Mouse (Mus musculus): ENCODE results near the gene Tdp2. TPM values are rescaled to one million over a fixed set of nuclear protein-coding genes. Genes with fewer than 3 reads are reported as not detected.

Gene Tdp2
- total and polyA plus RNA-seq, 3 experiments = 37.4 to 96.6 (median 44.5) TPM

- Histone ChIP-seq H3K4me1 (ENCODE audit: control insufficient read depth in 1 of 2, insufficient read depth in 2 of 2) (0 out of 4 replicates have a peak, but pooled peaks cover 0 to 3% of the 10 kb centered on the region in 2 experiments), H3K27ac (ENCODE audit: insufficient read depth, low read depth) (no peak overlapping the region), H3K9me3 (replicated peaks; ENCODE audit: low read length) (no peaks in the 10 kb centered on the region), H3K27me3 (replicated peaks) (no peaks in the 10 kb centered on the region), H3K4me2 (ENCODE audit: insufficient read depth, low read depth, poor library complexity, severe bottlenecking) (no peak overlapping the region), H3K4me3 (replicated peaks in 1 of 3; ENCODE audit: low read depth in 2 of 3, low read length in 2 of 3, poor library complexity in 1 of 3) (no peak overlapping the region), H3K9ac (ENCODE audit: insufficient read depth, low read depth) (no peak overlapping the region), H3K36me3 (replicated peaks in 1 of 2; ENCODE audit: control insufficient read depth in 1 of 2, insufficient read depth in 1 of 2, low read length in 1 of 2) (no peaks in the 10 kb centered on the region), H3K79me2 (replicated peaks; ENCODE audit: control insufficient read depth, extremely low read depth, insufficient read depth, poor library complexity, severe bottlenecking) (no peaks in the 10 kb centered on the region)
- no peak for DNase-seq (ENCODE audit: extremely low read depth)
- no peak for TF ChIP-seq HCFC1 (IDR thresholded peaks at IDR 0.05; ENCODE audit: low read depth, low read length)
- no peak for TF ChIP-seq JUND (conservative IDR thresholded peaks at IDR 0.05; ENCODE audit: low read depth, low read length)
- no peak for TF ChIP-seq USF1 (IDR thresholded peaks at IDR 0.05; ENCODE audit: low read depth, low read length)
- TF ChIP-seq CHD1 (IDR thresholded peaks at IDR 0.05; ENCODE audit: low read depth, low read length) = no peak
- in situ Hi-C loops (cut with MboI; ENCODE audit: low pct_ligation_motif_present, low pct_unique_long_range_greater_than_20kb, low sequenced_read_pairs) (no loop called here), dilution Hi-C loops (cut with MboI; ENCODE audit: extremely low pct_ligation_motif_present, extremely low pct_unique_long_range_greater_than_20kb, low sequenced_read_pairs) (no loop called here)
Observed at GRCm38 (mm10) chr13:24859115-24859514, 27.6 kb downstream of the Tdp2 start.

GRCm38 (mm10) chr13:24861084-24861483, 29.6 kb downstream of the Tdp2 start:
- Histone ChIP-seq H3K4me2 (ENCODE audit: insufficient read depth, low read depth, poor library complexity, severe bottlenecking) (0 out of 2 replicates have a peak overlapping the region, but pooled peaks have one; percentile 12), H3K9ac (ENCODE audit: insufficient read depth, low read depth) (no peak overlapping the region), H3K4me3 (replicated peaks in 1 of 3; ENCODE audit: low read depth in 2 of 3, low read length in 2 of 3, poor library complexity in 1 of 3) (no peak overlapping the region), H3K27me3 (replicated peaks) (no peaks in the 10 kb centered on the region), H3K27ac (ENCODE audit: insufficient read depth, low read depth) (no peak overlapping the region), H3K36me3 (replicated peaks in 1 of 2; ENCODE audit: control insufficient read depth in 1 of 2, insufficient read depth in 1 of 2, low read length in 1 of 2) (no peaks in the 10 kb centered on the region), H3K4me1 (ENCODE audit: control insufficient read depth in 1 of 2, insufficient read depth in 2 of 2) (peaks cover 4 to 5% of the 10 kb centered on the region in 2 experiments; a peak in 3 of 4 replicates), H3K79me2 (replicated peaks; ENCODE audit: control insufficient read depth, extremely low read depth, insufficient read depth, poor library complexity, severe bottlenecking) (no peaks in the 10 kb centered on the region), H3K9me3 (replicated peaks; ENCODE audit: low read length) (no peaks in the 10 kb centered on the region)
- in situ Hi-C loops (cut with MboI; ENCODE audit: low pct_ligation_motif_present, low pct_unique_long_range_greater_than_20kb, low sequenced_read_pairs) (no loop called here), dilution Hi-C loops (cut with MboI; ENCODE audit: extremely low pct_ligation_motif_present, extremely low pct_unique_long_range_greater_than_20kb, low sequenced_read_pairs) (no loop called here)
- TF ChIP-seq EP300 (IDR thresholded peaks at IDR 0.05; ENCODE audit: low read length) = no peak
- no peak for TF ChIP-seq MXI1 (IDR thresholded peaks at IDR 0.05; ENCODE audit: low read depth, low read length)
- TF ChIP-seq ZC3H11A (IDR thresholded peaks at IDR 0.05; ENCODE audit: low read depth, low read length) = no peak
- no peak for TF ChIP-seq USF1 (IDR thresholded peaks at IDR 0.05; ENCODE audit: low read depth, low read length)
- TF ChIP-seq MYC (IDR thresholded peaks at IDR 0.05; ENCODE audit: low read depth, low read length) = no peak
- no peak for TF ChIP-seq USF2 (conservative IDR thresholded peaks at IDR 0.05; ENCODE audit: low read depth, low read length)
- TF ChIP-seq CHD2 (IDR thresholded peaks at IDR 0.05; ENCODE audit: low read length) = no peak
- TF ChIP-seq UBTF (IDR thresholded peaks at IDR 0.05; ENCODE audit: low read depth, low read length) = no peak
- no peak for TF ChIP-seq ETS1 (conservative IDR thresholded peaks at IDR 0.05; ENCODE audit: low read depth, low read length)
- no peak for TF ChIP-seq E2F4 (IDR thresholded peaks at IDR 0.05; ENCODE audit: insufficient replicate concordance, low read depth, low read length)
- no peak for TF ChIP-seq POLR2A (IDR thresholded peaks at IDR 0.05; ENCODE audit: low read depth, low read length)
- TF ChIP-seq BHLHE40 (IDR thresholded peaks at IDR 0.05; ENCODE audit: low read depth, low read length) = no peak
- no peak for TF ChIP-seq TBP (conservative IDR thresholded peaks at IDR 0.05; ENCODE audit: low read depth, low read length)
- no peak for TF ChIP-seq MAX (IDR thresholded peaks at IDR 0.05; ENCODE audit: low read length)
- TF ChIP-seq JUND (conservative IDR thresholded peaks at IDR 0.05; ENCODE audit: low read depth, low read length) = no peak
- DNase-seq (ENCODE audit: extremely low read depth) = no peak

All from CH12.LX (cell line).